Mouse (Mus musculus) cerebellum, adult 2 months (tissue): Measurements from ENCODE around the gene Fgf16. TPM values are rescaled to one million over a fixed set of nuclear protein-coding genes. Genes with fewer than 3 reads are reported as not detected.
A peak's percentile ranks its signal among the peaks of the same experiment; 100 is the strongest.

Experiments
- DNase-seq, 2 experiments: peaks; one replicate each; pipeline ENCODE4 v3.0.0; 2021
- H3K27ac ChIP-seq: fragments of 200-500 bp; 2 replicates; pipeline ENCODE4 v1.5.1; 2012; ENCODE audit warnings: low read length, control low read depth, inconsistent platforms; ENCODE audit not compliant: insufficient read depth
- H3K27me3 ChIP-seq: fragments of 200-500 bp; 2 replicates; pipeline ENCODE4 v1.6.1; 2012; ENCODE audit warnings: inconsistent platforms, mild to moderate bottlenecking, low read length, moderate library complexity; ENCODE audit not compliant: control insufficient read depth, insufficient read depth
- H3K4me1 ChIP-seq: fragments of 200-500 bp; 2 replicates; pipeline ENCODE4 v1.6.1; 2011; ENCODE audit warnings: low read length; ENCODE audit not compliant: control insufficient read depth, insufficient read depth
- H3K4me3 ChIP-seq: fragments of 200-500 bp; replicated peaks from 2 replicates; pipeline ENCODE3; 2011; ENCODE audit warnings: mild to moderate bottlenecking, low read depth, low read length, control low read depth; ENCODE audit not compliant: insufficient read depth
- CTCF ChIP-seq: fragments of 200-500 bp; IDR thresholded peaks from 2 replicates; pipeline ENCODE4 v1.5.1; 2011; ENCODE audit warnings: low read depth, mild to moderate bottlenecking, control low read depth, low read length, moderate library complexity, borderline replicate concordance; ENCODE audit not compliant: insufficient read depth
- POLR2A ChIP-seq: fragments of 200-500 bp; IDR thresholded peaks from 2 replicates; pipeline ENCODE4 v1.6.1; 2011; ENCODE audit warnings: low read length, control low read depth, borderline replicate concordance; ENCODE audit not compliant: insufficient read depth
- WGBS: fragments of 180-500 bp; shearing (Covaris S2); methylation state at CpG from one replicate; pipeline ENCODE4 v1.1.7; 2018; 5-methylcytosine and 5-hydroxymethylcytosine counted together
- polyA plus RNA-seq: library from polyadenylated mRNA; depleted of rRNA; stranded (reverse); fragments of >200 nt; gene quantifications from 2 replicates; pipeline ENCODE4 v1.2.3, GENCODE M21; 2012; rRNA removed

The Fgf16 gene
- polyA plus RNA-seq, result 0.08 TPM in 2 replicates

GRCm38 (mm10) chrX:105764162-105765004, at the start of gene Fgf16:
Gene Fgf16, plus strand, starts transcription at chrX:105764279.
- WGBS, result 11% methylated on average over 64 of the region's 86 CpGs
- DNase-seq, result peak in 1 of 2 experiments; percentile 15
- H3K4me1 ChIP-seq, result no peaks in the 10 kb centered on the region
- H3K27me3 ChIP-seq, result no peaks in the 10 kb centered on the region; the same call in 1 of the 2 replicates
- no peak for TF ChIP-seq POLR2A
- no peak within 1 kb of the TSS for H3K27ac ChIP-seq
- H3K4me3 ChIP-seq, result peak within 1 kb of the TSS; percentile 55

GRCm38 (mm10) chrX:105714740-105715139, 49.3 kb upstream of the Fgf16 start:
- TF ChIP-seq CTCF, result no peak
- 100% methylated on average over 4 of the region's 4 CpGs for WGBS
- H3K4me1 ChIP-seq, result no peaks in the 10 kb centered on the region
- no peaks in the 10 kb centered on the region for H3K27me3 ChIP-seq
- H3K4me3 ChIP-seq, result no peak overlapping the region
- no peak for DNase-seq
- no peak overlapping the region for H3K27ac ChIP-seq

- no peak overlapping the region for H3K4me3 ChIP-seq
- TF ChIP-seq CTCF (no peak), POLR2A (no peak)
- no peaks in the 10 kb centered on the region for H3K4me1 ChIP-seq
- no peaks in the 10 kb centered on the region for H3K27me3 ChIP-seq
- no peak for DNase-seq
- H3K27ac ChIP-seq, result no peak overlapping the region
- WGBS, result 96% methylated on average over 7 of the region's 7 CpGs
Observed at GRCm38 (mm10) chrX:105715789-105716321, 48.2 kb upstream of the Fgf16 start.

GRCm38 (mm10) chrX:105718388-105718787, 45.7 kb upstream of the Fgf16 start:
- 90% methylated on average over 5 of the region's 5 CpGs for whole genome bisulfite sequencing
- H3K4me1 ChIP-seq, result peaks cover 4% of the 10 kb centered on the region; the same call in 1 of the 2 replicates
- H3K4me3 ChIP-seq, result no peak overlapping the region
- no peak for TF ChIP-seq POLR2A
- no peak for TF ChIP-seq CTCF
- no peaks in the 10 kb centered on the region for H3K27me3 ChIP-seq
- no peak overlapping the region for H3K27ac ChIP-seq
- no peak for DNase-seq

- TF ChIP-seq CTCF, result no peak
- TF ChIP-seq POLR2A, result no peak
- H3K4me3 ChIP-seq, result no peak overlapping the region
- no peak overlapping the region for H3K27ac ChIP-seq
- 89% methylated on average over 5 of the region's 5 CpGs for WGBS
- DNase-seq, result no peak
- H3K27me3 ChIP-seq, result no peaks in the 10 kb centered on the region
- peaks cover 4% of the 10 kb centered on the region; the same call in 1 of the 2 replicates for H3K4me1 ChIP-seq
Observed at GRCm38 (mm10) chrX:105718943-105719342, 45.1 kb upstream of the Fgf16 start.

- no peak for DNase-seq
- TF ChIP-seq CTCF (no peak), POLR2A (no peak)
- H3K27me3 ChIP-seq, result no peaks in the 10 kb centered on the region
- no peak overlapping the region for H3K4me3 ChIP-seq
- H3K4me1 ChIP-seq, result peaks cover 4% of the 10 kb centered on the region; the same call in 1 of the 2 replicates
- WGBS, result 81% methylated on average over 7 of the region's 7 CpGs
- no peak overlapping the region for H3K27ac ChIP-seq
Observed at GRCm38 (mm10) chrX:105724174-105724573, 39.9 kb upstream of the Fgf16 start.

GRCm38 (mm10) chrX:105762847-105763527, 1.1 kb upstream of the Fgf16 start:
- no peak overlapping the region for H3K27ac ChIP-seq
- no peaks in the 10 kb centered on the region; the same call in 1 of the 2 replicates for H3K27me3 ChIP-seq
- TF ChIP-seq CTCF (no peak), POLR2A (no peak)

More at GRCm38 (mm10) chrX:105762847-105763527, 1.1 kb upstream of the Fgf16 start:
- peak overlapping the region; percentile 55 for H3K4me3 ChIP-seq
- H3K4me1 ChIP-seq, result no peaks in the 10 kb centered on the region
- peak; percentile 35 to 38 for DNase-seq
- WGBS, result 11% methylated on average over 23 of the region's 23 CpGs
